Mouse (Mus musculus): Measurements from ENCODE around the gene Ndufs4.

DNA sequence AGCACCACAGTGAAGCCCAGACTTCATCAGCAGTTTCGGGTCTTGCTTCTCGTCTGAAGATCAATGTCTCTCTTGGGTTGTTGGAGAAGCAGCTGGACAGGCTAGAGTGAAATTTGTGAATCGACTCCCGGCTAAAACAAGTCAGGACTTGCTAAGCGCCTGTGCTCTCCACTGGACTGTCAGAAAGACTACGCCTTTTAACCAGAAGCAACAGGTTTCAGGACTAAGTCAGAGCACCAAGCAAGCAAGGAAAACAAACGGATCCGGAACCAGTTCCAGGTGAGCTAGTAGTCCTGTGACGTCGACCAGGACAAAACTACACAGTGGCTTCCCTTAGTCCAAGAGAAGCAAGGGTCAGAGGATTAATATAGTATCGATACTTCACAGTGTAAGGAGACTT lies 77.5 kb downstream of the Ndufs4 start:
- no peak for TF ChIP-seq CTCF (conservative IDR thresholded peaks at IDR 0.05; ENCODE audit: insufficient read depth, insufficient read length, low read depth, low read length)
- no peak for TF ChIP-seq POLR2A (IDR thresholded peaks at IDR 0.05; ENCODE audit: low read depth, low read length)
